Mouse (Mus musculus) CH12.LX (cell line): ENCODE results near the gene 5031439G07Rik. TPM values are rescaled to one million over a fixed set of nuclear protein-coding genes. Genes with fewer than 3 reads are reported as not detected.
"Not testable (repeated sequence)": the region's sequence is repeated elsewhere in the genome, so short reads cannot be mapped to it uniquely, and the experiment has no call there.

Source experiments
- DNase-seq: peaks from one replicate; pipeline ENCODE4 v3.0.0-alpha.2; 2013; ENCODE audit errors: extremely low read depth
- H3K27ac ChIP-seq: 2 replicates; pipeline ENCODE4 v1.5.1; 2012; ENCODE audit warnings: low read depth, mild to moderate bottlenecking, control low read depth, moderate library complexity; ENCODE audit not compliant: insufficient read depth
- H3K27me3 ChIP-seq: replicated peaks from 2 replicates; pipeline ENCODE3; 2012; ENCODE audit warnings: inconsistent platforms
- H3K36me3 ChIP-seq, 2 experiments: replicated peaks in 1 of 2; 2 replicates each; pipeline versions ENCODE3 to v1.6.1; 2012; ENCODE audit warnings: inconsistent platforms in 1 of 2, low read length in 1 of 2, mild to moderate bottlenecking in 1 of 2, mixed read lengths in 1 of 2, moderate library complexity in 1 of 2; ENCODE audit not compliant: control insufficient read depth in 1 of 2, insufficient read depth in 1 of 2
- H3K4me1 ChIP-seq, 2 experiments: 2 replicates each; pipeline ENCODE4 v1.6.1; 2012; ENCODE audit warnings: inconsistent platforms in 1 of 2, moderate library complexity in 1 of 2; ENCODE audit not compliant: insufficient read depth in 2 of 2, control insufficient read depth in 1 of 2
- H3K4me2 ChIP-seq: 2 replicates; pipeline ENCODE4 v1.6.1; 2012; ENCODE audit warnings: low read depth, mild to moderate bottlenecking, control low read depth; ENCODE audit not compliant: poor library complexity, insufficient read depth, severe bottlenecking
- H3K4me3 ChIP-seq, 3 experiments: fragments of 150-350 bp in 1 of 3; sonication (generic) in 1 of 3; replicated peaks in 1 of 3; 2 replicates each; pipeline versions ENCODE3 to v1.5.1; 2011 to 2012; ENCODE audit warnings: low read depth in 2 of 3, low read length in 2 of 3, mild to moderate bottlenecking in 2 of 3, moderate library complexity in 2 of 3, control low read depth in 1 of 3, improper control_type of control experiment in 1 of 3, inconsistent platforms in 1 of 3, mixed read lengths in 1 of 3; ENCODE audit not compliant: poor library complexity in 1 of 3
- H3K79me2 ChIP-seq: replicated peaks from 2 replicates; pipeline ENCODE4 v1.6.1; 2012; ENCODE audit warnings: mild to moderate bottlenecking, moderate library complexity; ENCODE audit not compliant: control insufficient read depth, poor library complexity, insufficient read depth, severe bottlenecking; ENCODE audit errors: extremely low read depth
- H3K9ac ChIP-seq: 2 replicates; pipeline ENCODE4 v1.6.1; 2012; ENCODE audit warnings: low read depth, mild to moderate bottlenecking, control low read depth, moderate library complexity; ENCODE audit not compliant: insufficient read depth
- H3K9me3 ChIP-seq: replicated peaks from 2 replicates; pipeline ENCODE3; 2012; ENCODE audit warnings: low read length, inconsistent platforms, mixed read lengths
- BHLHE40 ChIP-seq: IDR thresholded peaks from 2 replicates; pipeline ENCODE4 v1.6.1; 2011; ENCODE audit warnings: mild to moderate bottlenecking, low read depth, low read length, improper control_type of control experiment
- MEF2A ChIP-seq: IDR thresholded peaks from 2 replicates; pipeline ENCODE4 v1.6.1; 2014; ENCODE audit warnings: low read depth, mild to moderate bottlenecking, inconsistent platforms, low read length, improper control_type of control experiment, borderline replicate concordance
- PAX5 ChIP-seq: IDR thresholded peaks from 2 replicates; pipeline ENCODE4 v1.6.1; 2012; ENCODE audit warnings: low read length, inconsistent platforms, mixed read lengths
- POLR2AphosphoS2 ChIP-seq: IDR thresholded peaks from 2 replicates; pipeline ENCODE4 v1.6.1; 2011; ENCODE audit warnings: low read depth, low read length, improper control_type of control experiment
- dilution Hi-C: fragments of 300-500 bp; cut with MboI; formaldehyde crosslinking; loops from 2 replicates; pipeline ENCODE4 v1.14.3; 2020; ENCODE audit warnings: low sequenced_read_pairs; ENCODE audit not compliant: extremely low pct_unique_long_range_greater_than_20kb, extremely low pct_ligation_motif_present
- in situ Hi-C: fragments of 300-500 bp; cut with MboI; formaldehyde crosslinking; loops from 3 replicates; pipeline ENCODE4 v1.14.3; 2019; ENCODE audit warnings: low sequenced_read_pairs, low pct_ligation_motif_present, low pct_unique_long_range_greater_than_20kb, mixed read lengths
- polyA plus RNA-seq: library from polyadenylated mRNA; unstranded; fragments of >175 nt; gene quantifications from 2 replicates; pipeline ENCODE4 v1.2.1, GENCODE M21; 2012; ENCODE audit warnings: low read depth; ENCODE audit not compliant: insufficient read length
- total RNA-seq, 2 experiments: library from RNA; depleted of rRNA; stranded (reverse); fragments of 300-350 nt in 1 of 2; fragments of >200 nt in 1 of 2; gene quantifications; 2 replicates each; pipeline ENCODE4 v1.2.3; 2012 to 2014

Gene 5031439G07Rik
- total and polyA plus RNA-seq, 3 experiments: 8.6 to 26.0 (median 10.9) TPM

- peak; percentile 85 for TF ChIP-seq MEF2A
- no peak for TF ChIP-seq PAX5
- TF ChIP-seq BHLHE40: no peak
These were observed 48.4 kb upstream of the 5031439G07Rik start (continued) for GRCm38 (mm10) chr15:85036566-85037342.

- peaks cover 8 to 32% of the 10 kb centered on the region in 2 experiments; a peak in 3 of 4 replicates for H3K4me1 ChIP-seq
- in situ Hi-C loops, H3K36me3 ChIP-seq, H3K79me2 ChIP-seq, H3K9ac ChIP-seq, H3K4me3 ChIP-seq, dilution Hi-C loops, H3K4me2 ChIP-seq, H3K27ac ChIP-seq, DNase-seq, H3K9me3 ChIP-seq, H3K27me3 ChIP-seq: not testable (repeated sequence)
These were observed 45.6 kb upstream of the 5031439G07Rik start for GRCm38 (mm10) chr15:85033916-85034315.

GRCm38 (mm10) chr15:85031866-85032265, 43.5 kb upstream of the 5031439G07Rik start:
- no peaks in the 10 kb centered on the region for H3K9me3 ChIP-seq
- dilution Hi-C loops: no loop called here
- H3K9ac ChIP-seq: no peak overlapping the region
- H3K36me3 ChIP-seq: no peaks in the 10 kb centered on the region
- H3K27ac ChIP-seq: no peak overlapping the region
- no peak overlapping the region for H3K4me2 ChIP-seq
- peaks cover 2% of the 10 kb centered on the region for H3K27me3 ChIP-seq
- no peak for TF ChIP-seq POLR2AphosphoS2
- peaks cover 4 to 18% of the 10 kb centered on the region in 2 experiments; a peak in 3 of 4 replicates for H3K4me1 ChIP-seq
- no peaks in the 10 kb centered on the region for H3K79me2 ChIP-seq
- in situ Hi-C loops: no loop called here
- no peak for DNase-seq
- H3K4me3 ChIP-seq: no peak overlapping the region

GRCm38 (mm10) chr15:85030643-85031042, 42.3 kb upstream of the 5031439G07Rik start:
- H3K79me2 ChIP-seq, H3K27me3 ChIP-seq, DNase-seq, H3K36me3 ChIP-seq, H3K4me3 ChIP-seq, H3K9me3 ChIP-seq, in situ Hi-C loops, H3K27ac ChIP-seq, dilution Hi-C loops, H3K4me2 ChIP-seq, H3K9ac ChIP-seq: not testable (repeated sequence)
- H3K4me1 ChIP-seq: peaks cover 4 to 11% of the 10 kb centered on the region in 2 experiments; a peak in 3 of 4 replicates

GRCm38 (mm10) chr15:85028648-85029047, 40.3 kb upstream of the 5031439G07Rik start, which contains the start of gene Fam118a:
Gene Fam118a (plus strand): TSS chr15:85028948.
- in situ Hi-C loops, dilution Hi-C loops, H3K79me2 ChIP-seq, H3K4me2 ChIP-seq, H3K4me3 ChIP-seq, DNase-seq, H3K36me3 ChIP-seq, H3K4me1 ChIP-seq, H3K27ac ChIP-seq, H3K9ac ChIP-seq, H3K9me3 ChIP-seq: not testable (repeated sequence)
- H3K27me3 ChIP-seq: peaks cover 11% of the 10 kb centered on the region
